Mouse (Mus musculus) stomach, postnatal 0 days (tissue): ENCODE measurements around the gene Xrn2.

Experiments
- CTCF ChIP-seq: IDR thresholded peaks from 2 replicates; pipeline ENCODE4 v1.5.1; 2016; ENCODE audit warnings: antibody characterized with exemption, low read depth, mild to moderate bottlenecking, moderate library complexity
- EP300 ChIP-seq: optimal IDR thresholded peaks from 2 replicates; pipeline ENCODE3; 2016; ENCODE audit warnings: antibody characterized with exemption

DNA sequence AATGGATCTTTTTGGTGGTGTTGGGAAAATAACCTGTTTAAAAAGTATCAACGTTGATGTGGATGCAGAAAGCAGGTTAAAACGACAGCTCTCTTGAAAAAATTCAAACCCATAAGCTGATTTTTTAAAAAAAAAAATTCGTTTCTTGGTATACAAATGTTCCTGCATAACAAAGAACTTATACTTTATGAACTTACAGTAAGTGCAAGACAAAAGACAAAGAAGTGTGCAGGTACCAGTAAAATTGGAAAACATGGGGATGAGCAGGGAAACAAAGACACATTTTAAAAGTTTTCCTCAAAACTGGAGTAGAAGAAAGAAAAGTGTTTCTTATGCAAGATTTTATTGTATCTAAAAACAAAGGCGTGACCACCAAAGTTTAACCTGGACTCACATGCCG lies 73.6 kb downstream of the Xrn2 start:
- TF ChIP-seq CTCF, result no peak
- TF ChIP-seq EP300, result no peak
